Mouse (Mus musculus) lung, adult 2 months (tissue): ENCODE measurements around the gene Ccdc62. TPM values are rescaled to one million over a fixed set of nuclear protein-coding genes. Genes with fewer than 3 reads are reported as not detected.

Source experiments
- DNase-seq: peaks from one replicate; pipeline ENCODE4 v3.0.0; 2022
- H3K4me1 ChIP-seq: fragments of 200-500 bp; 2 replicates; pipeline ENCODE4 v1.6.1; 2011; ENCODE audit warnings: low read length; ENCODE audit not compliant: control insufficient read depth, insufficient read depth
- H3K4me3 ChIP-seq: fragments of 200-500 bp; replicated peaks from 2 replicates; pipeline ENCODE3; 2011; ENCODE audit warnings: low read depth, mild to moderate bottlenecking, control low read depth, low read length; ENCODE audit errors: extremely low read depth
- CTCF ChIP-seq: fragments of 200-500 bp; IDR thresholded peaks from 2 replicates; pipeline ENCODE4 v1.5.1; 2011; ENCODE audit warnings: mild to moderate bottlenecking, low read length, control low read depth; ENCODE audit not compliant: insufficient read depth
- POLR2A ChIP-seq: fragments of 200-500 bp; IDR thresholded peaks from 2 replicates; pipeline ENCODE4 v1.6.1; 2011; ENCODE audit warnings: low read depth, mild to moderate bottlenecking, control low read depth, low read length, borderline replicate concordance; ENCODE audit errors: extremely low read depth
- WGBS: fragments of 180-500 bp; shearing (Covaris S2); methylation state at CpG from one replicate; pipeline ENCODE4 v1.1.7; 2018; 5-methylcytosine and 5-hydroxymethylcytosine counted together
- polyA plus RNA-seq: library from polyadenylated mRNA; depleted of rRNA; stranded (reverse); fragments of >200 nt; gene quantifications from 2 replicates; pipeline ENCODE4 v1.2.3, GENCODE M21; 2012

Ccdc62 gene
- polyA plus RNA-seq, 1 experiment = 3.2 TPM

DNA sequence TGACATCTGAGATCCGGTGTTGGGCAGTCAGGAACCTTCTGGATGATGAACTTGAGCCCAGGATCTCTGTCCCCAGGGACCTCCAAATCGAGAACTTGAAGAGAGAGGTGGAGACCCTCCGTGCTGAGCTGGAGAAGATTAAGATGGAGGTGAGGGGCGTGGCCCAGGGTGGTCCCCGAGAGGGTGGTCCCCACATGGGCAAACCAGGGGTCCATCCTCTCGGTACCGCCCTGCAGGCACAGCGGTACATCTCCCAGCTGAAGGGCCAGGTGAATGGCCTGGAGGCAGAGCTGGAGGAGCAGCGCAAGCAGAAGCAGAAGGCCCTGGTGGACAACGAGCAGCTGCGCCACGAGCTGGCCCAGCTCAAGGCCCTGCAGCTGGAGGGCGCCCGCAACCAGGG, 66.2 kb downstream of the Ccdc62 start:
- no peak for DNase-seq
- WGBS = 90% methylated on average over 14 of the region's 14 CpGs
- Histone ChIP-seq H3K4me1 (peaks cover 8% of the 10 kb centered on the region), H3K4me3 (no peak overlapping the region)
- TF ChIP-seq CTCF = no peak
- TF ChIP-seq POLR2A = no peak

DNA sequence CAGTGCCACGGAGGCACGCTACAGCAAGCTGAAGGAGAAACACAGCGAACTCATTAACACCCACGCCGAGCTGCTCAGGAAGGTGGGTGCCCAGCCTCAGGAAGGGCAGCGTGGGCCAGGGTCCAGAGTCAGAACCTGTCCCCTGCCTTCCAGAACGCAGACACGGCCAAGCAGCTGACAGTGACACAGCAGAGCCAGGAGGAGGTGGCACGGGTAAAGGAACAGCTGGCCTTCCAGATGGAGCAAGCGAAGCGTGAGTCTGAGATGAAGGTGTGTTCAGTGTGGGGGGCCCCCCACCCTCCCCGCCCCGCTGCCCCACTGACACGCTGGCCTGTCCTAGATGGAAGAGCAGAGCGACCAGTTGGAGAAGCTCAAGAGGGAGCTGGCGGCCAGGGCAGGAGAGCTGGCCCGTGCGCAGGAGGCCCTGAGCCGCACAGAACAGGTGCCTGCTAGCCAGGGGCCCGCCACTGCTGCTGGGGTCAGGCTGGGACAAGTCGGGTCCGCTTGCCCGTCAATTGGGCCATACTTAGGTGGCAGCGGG, 66.8 kb downstream of the Ccdc62 start:
- 88% methylated on average over 24 of the region's 24 CpGs for WGBS
- no peak overlapping the region for H3K4me3 ChIP-seq
- H3K4me1 ChIP-seq = peaks cover 4% of the 10 kb centered on the region
- DNase-seq = no peak
- TF ChIP-seq CTCF (no peak), POLR2A (no peak)

GRCm38 (mm10) chr5:123997811-123998210, 67.3 kb downstream of the Ccdc62 start:
- TF ChIP-seq CTCF (no peak), POLR2A (no peak)
- no peaks in the 10 kb centered on the region for H3K4me1 ChIP-seq
- H3K4me3 ChIP-seq = no peak overlapping the region
- WGBS = 73% methylated on average over 16 of the region's 16 CpGs
- no peak for DNase-seq

- no peak overlapping the region for H3K4me3 ChIP-seq
- no peak for DNase-seq
- WGBS = 68% methylated on average over 10 of the region's 10 CpGs
- TF ChIP-seq POLR2A = no peak
- TF ChIP-seq CTCF = no peak
- H3K4me1 ChIP-seq = no peaks in the 10 kb centered on the region
Measured at GRCm38 (mm10) chr5:123998370-123998769, 67.9 kb downstream of the Ccdc62 start.

GRCm38 (mm10) chr5:124000824-124001223, 70.3 kb downstream of the Ccdc62 start:
- DNase-seq = peak; percentile 89
- WGBS = 12% methylated on average over 7 of the region's 7 CpGs
- TF ChIP-seq POLR2A (no peak), CTCF (peak; percentile 97)
- Histone ChIP-seq H3K4me3 (no peak overlapping the region), H3K4me1 (no peaks in the 10 kb centered on the region)

- TF ChIP-seq POLR2A (no peak), CTCF (no peak)
- WGBS = 51% methylated on average over 9 of the region's 9 CpGs
- no peak overlapping the region for H3K4me3 ChIP-seq
- no peaks in the 10 kb centered on the region for H3K4me1 ChIP-seq
- DNase-seq = no peak
Measured at GRCm38 (mm10) chr5:124001274-124001673, 70.8 kb downstream of the Ccdc62 start.

DNA sequence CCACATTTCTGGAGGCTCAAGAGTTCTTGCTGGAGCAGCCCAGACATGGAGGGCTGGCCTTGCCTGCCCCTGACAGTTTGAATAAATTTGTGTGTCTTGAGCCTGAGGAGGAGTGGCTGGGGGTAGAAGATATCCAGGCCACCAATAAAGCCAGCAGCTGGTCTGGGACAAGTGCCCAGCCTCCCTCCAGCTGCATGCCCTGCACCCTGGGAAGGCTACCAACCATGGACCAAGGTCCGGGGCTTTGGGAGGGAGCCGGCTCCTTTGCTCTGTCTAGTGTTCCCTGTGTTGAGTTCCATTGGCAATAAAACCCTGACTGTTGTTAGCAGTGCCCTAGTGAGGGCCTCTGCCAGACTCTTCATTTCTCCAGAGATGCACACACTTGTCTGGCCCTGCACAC, 72.4 kb downstream of the Ccdc62 start:
- H3K4me3 ChIP-seq = no peak overlapping the region
- DNase-seq = no peak
- no peaks in the 10 kb centered on the region; the same call in 1 of the 2 replicates for H3K4me1 ChIP-seq
- 45% methylated on average over 2 of the region's 2 CpGs for WGBS
- TF ChIP-seq CTCF = no peak
- TF ChIP-seq POLR2A = no peak

DNA sequence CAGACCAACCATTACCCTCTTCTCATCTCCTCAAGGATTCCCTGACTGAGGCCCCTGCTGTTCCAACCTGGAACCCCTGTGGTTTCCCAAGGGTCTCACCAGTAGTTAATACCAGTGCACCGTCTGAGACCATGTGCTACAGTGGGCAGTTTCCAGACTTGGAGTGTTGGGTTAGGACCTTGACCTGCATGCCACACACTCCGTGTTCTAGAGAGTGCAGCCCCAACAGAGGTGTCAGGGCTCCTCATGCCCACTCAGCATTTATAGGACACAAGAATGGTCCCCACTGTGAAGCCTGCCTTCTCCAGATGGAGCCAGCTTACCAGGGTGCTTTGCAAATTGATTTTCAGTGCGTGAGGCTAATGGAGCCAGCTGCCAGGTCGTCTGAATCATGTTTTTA, 72.9 kb downstream of the Ccdc62 start:
- no peak overlapping the region for H3K4me3 ChIP-seq
- H3K4me1 ChIP-seq = no peaks in the 10 kb centered on the region; the same call in 1 of the 2 replicates
- DNase-seq = no peak
- 55% methylated on average over 4 of the region's 4 CpGs for WGBS
- TF ChIP-seq POLR2A (no peak), CTCF (no peak)

DNA sequence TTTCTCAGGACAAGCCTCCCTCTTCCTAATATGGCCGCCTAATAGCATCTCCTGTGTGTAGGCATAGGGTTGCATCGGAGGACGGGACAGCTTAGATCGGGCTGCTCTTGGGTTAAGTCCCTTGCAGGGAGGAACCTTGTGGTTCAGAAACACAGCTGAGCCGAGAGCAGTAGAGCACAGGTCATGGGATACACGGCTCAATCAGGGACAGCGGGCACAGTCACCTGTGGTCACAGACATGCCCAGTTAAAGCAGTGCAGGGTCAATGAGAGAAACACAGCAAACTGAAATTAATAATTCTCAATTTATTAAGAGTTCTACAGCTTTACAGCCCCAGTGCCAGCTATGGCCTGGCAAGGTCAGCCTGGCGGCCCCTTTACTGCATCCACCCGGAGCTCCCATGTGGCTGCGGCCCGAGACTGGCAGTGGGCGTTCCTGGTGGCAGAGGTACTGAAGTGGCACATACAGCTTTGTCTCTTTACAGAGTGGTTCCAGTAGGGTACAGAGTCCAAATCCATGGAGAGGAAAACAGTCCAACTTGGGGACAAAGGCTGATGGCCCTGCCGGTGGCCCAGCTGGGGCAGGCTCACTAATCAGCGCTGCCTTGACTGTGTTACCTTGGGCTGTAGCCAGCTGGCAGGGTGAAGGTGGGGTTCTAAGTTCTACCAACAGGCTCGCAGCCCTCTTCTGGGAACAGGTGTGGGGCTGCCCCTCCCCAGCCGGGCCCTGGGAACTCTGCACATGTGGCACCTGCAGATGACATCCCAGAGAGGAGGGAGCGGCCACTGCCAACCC, 74.1 kb downstream of the Ccdc62 start:
- DNase-seq = no peak
- 82% methylated on average over 17 of the region's 17 CpGs for WGBS
- no peak for TF ChIP-seq POLR2A
- TF ChIP-seq CTCF = no peak
- Histone ChIP-seq H3K4me3 (no peak overlapping the region), H3K4me1 (no peaks in the 10 kb centered on the region; the same call in 1 of the 2 replicates)

GRCm38 (mm10) chr5:124005151-124005500, 74.6 kb downstream of the Ccdc62 start:
- no peak overlapping the region for H3K4me3 ChIP-seq
- 86% methylated on average over 14 of the region's 15 CpGs for WGBS
- H3K4me1 ChIP-seq = no peaks in the 10 kb centered on the region; the same call in 1 of the 2 replicates
- TF ChIP-seq CTCF (no peak), POLR2A (no peak)
- no peak for DNase-seq
